Comparison of ENCODE assay signal across 9 mouse cellular contexts in the genomic region with DNA sequence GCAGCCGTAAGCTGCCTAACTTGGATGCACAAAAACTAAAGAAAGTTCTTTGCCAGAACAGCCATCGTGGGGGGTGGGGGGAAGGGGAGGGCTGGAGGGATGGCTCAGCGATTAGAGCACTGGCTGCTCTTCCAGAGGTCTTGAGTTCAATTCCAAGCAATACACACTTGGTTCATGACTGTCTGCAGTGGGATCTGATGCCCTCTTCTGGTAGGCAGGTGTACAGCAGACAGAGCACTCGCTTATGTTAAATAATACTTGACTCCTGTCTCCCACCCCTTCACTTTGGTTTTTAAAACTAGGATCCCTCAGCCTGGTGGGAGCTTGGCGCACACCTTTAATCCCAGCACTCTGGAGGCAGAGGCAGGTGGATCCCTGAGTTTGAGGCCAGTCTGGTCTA. TPM values are rescaled to one million over a fixed set of nuclear protein-coding genes. Genes with fewer than 3 reads are reported as not detected.
DNase-seq lines count a peak whose midpoint lies in the region; ATAC-seq and TF ChIP-seq lines count a peak whose summit lies in the region.
"Had no signal": no experiment of that assay in that cellular context is flagged by ENCODE, and none has a peak within 500 bp of the region (broad histone marks: within the 10 kb centered on the region; RNA-seq: fewer than 3 reads in every experiment).

No protein-coding gene starts in this region.

- peak; percentile 95 for TF ChIP-seq CTCF in G1E (IDR thresholded peaks at IDR 0.05; ENCODE audit: low read depth, low read length)

- H3K4me1 ChIP-seq in G1E (ENCODE audit: insufficient read depth, low read depth, low read length) = peaks cover 48% of the 10 kb centered on the region

- no peaks in the 10 kb centered on the region for H3K36me3 ChIP-seq in G1E (replicated peaks)

- no peaks in the 10 kb centered on the region for H3K9me3 ChIP-seq in G1E (replicated peaks)

- H3K27me3 ChIP-seq in G1E (ENCODE audit: insufficient read depth, low read length) = peaks cover 35% of the 10 kb centered on the region

- H3K4me3 ChIP-seq in G1E (ENCODE audit: low read depth, low read length) = no peak overlapping the region
- H3K4me3 ChIP-seq: myocyte had no signal

- peak; percentile 63 to 66 for DNase-seq in left cerebral cortex, adult 18-20 months (ENCODE audit: low spot score in 2 of 2)
- DNase-seq in left cerebral cortex, adult 11 months (ENCODE audit: low spot score) = no peak
- DNase-seq in G1E (ENCODE audit: low spot score) (no peak), liver (peak; percentile 80)
- DNase-seq in c-Kit-positive CD71-positive TER-119-negative erythroid progenitor cells, embryonic 14.5 days (ENCODE audit: low read depth) = peak; percentile 51
- peak; percentile 45 for DNase-seq in gastrocnemius, postnatal 14 days
- peak; percentile 72 for DNase-seq in retina, postnatal 1 day

- intact Hi-C loops in gastrocnemius, postnatal 14 days (cut with DNase I; ENCODE audit: low total_unique reads) = loop anchor here (2.0 kb wide), 2 partner anchors 53 to 127 kb away; no protein-coding TSS in a partner anchor

- ATAC-seq in G1E (ENCODE audit: extremely low read depth, insufficient number of reproducible peaks, low FRiP score, poor library complexity, severe bottlenecking) = no peak

RNA-seq across cellular contexts. Expression of a gene that starts 4.4 kb away (rescaled TPM):
- total RNA-seq in left cerebral cortex, adult 18-20 months (2021) = under 1 TPM; 0.12 to 0.26 TPM
- total RNA-seq in G1E (2014; fragmentation: Nextera tagmentation) (not detected in 2 replicates), G1E (2017) (0.05 and 0.06 TPM in 2 replicates)
- polyA plus RNA-seq in G1E (2012) = 0.02 TPM in 1 of 2 replicates, not detected in the other
- total RNA-seq in gastrocnemius, postnatal 14 days (2021) = under 1 TPM in 1 of 2 experiments, not detected in 1; 0.06 TPM

RNA-seq across cellular contexts. Expression of a gene that starts 21.0 kb away (rescaled TPM):
- total RNA-seq in left cerebral cortex, adult 18-20 months (2021) = 10 to 100 TPM; 45.6 to 53.7 TPM
- total RNA-seq in G1E (2014; fragmentation: Nextera tagmentation) (46.0 and 55.1 TPM in 2 replicates), G1E (2017) (18.0 and 22.1 TPM in 2 replicates)
- polyA plus RNA-seq in G1E (2012) = 76.6 and 92.5 TPM in 2 replicates
- total RNA-seq in gastrocnemius, postnatal 14 days (2021) = 10 to 100 TPM; 24.0 to 28.1 TPM

RNA-seq across cellular contexts. Expression of a gene that starts 21.0 kb away (rescaled TPM):
- 10 to 100 TPM; 34.8 to 48.8 TPM for total RNA-seq in left cerebral cortex, adult 18-20 months (2021)
- total RNA-seq in G1E (2014; fragmentation: Nextera tagmentation) = 51.2 and 53.5 TPM in 2 replicates
- 282 and 373 TPM in 2 replicates for total RNA-seq in G1E (2017)
- 226 and 269 TPM in 2 replicates for polyA plus RNA-seq in G1E (2012)
- 10 to 100 TPM; 24.5 to 27.7 TPM for total RNA-seq in gastrocnemius, postnatal 14 days (2021)

RNA-seq across cellular contexts. Expression of a gene that starts 24.7 kb away (rescaled TPM):
- 100 to 1,000 TPM; 131 to 136 TPM for total RNA-seq in left cerebral cortex, adult 18-20 months (2021)
- total RNA-seq in G1E (2014; fragmentation: Nextera tagmentation) = 34.0 and 51.2 TPM in 2 replicates
- 70.4 and 75.5 TPM in 2 replicates for total RNA-seq in G1E (2017)
- polyA plus RNA-seq in G1E (2012) = 295 and 345 TPM in 2 replicates
- total RNA-seq in gastrocnemius, postnatal 14 days (2021) = 100 to 1,000 TPM; 114 to 125 TPM

RNA-seq across cellular contexts. Expression of a gene that starts 32.2 kb away (rescaled TPM):
- 10 to 100 TPM; 35.4 to 45.0 TPM for total RNA-seq in left cerebral cortex, adult 18-20 months (2021)
- total RNA-seq in G1E (2014; fragmentation: Nextera tagmentation) (not detected in 2 replicates), G1E (2017) (0.05 and 0.06 TPM in 2 replicates)
- not detected in 2 replicates for polyA plus RNA-seq in G1E (2012)
- 10 to 100 TPM; 11.3 to 24.5 TPM for total RNA-seq in gastrocnemius, postnatal 14 days (2021)
- polyA plus RNA-seq: gonadal fat pad, adult 2 months had no signal

Comparison
In these comparisons a context has a peak if more than half of its experiments do, and no peak if none do; other contexts are left out.
1. DNase-seq: peak in left cerebral cortex, adult 18-20 months (2 of 2), c-Kit-positive CD71-positive TER-119-negative erythroid progenitor cells, embryonic 14.5 days (single experiment), gastrocnemius, postnatal 14 days (single experiment), liver (single experiment) and retina, postnatal 1 day (single experiment); none in left cerebral cortex, adult 11 months (single experiment) and G1E (single experiment).